Mouse (Mus musculus) forebrain, postnatal 0 days (tissue): ENCODE measurements around the gene Srrm1. TPM values are rescaled to one million over a fixed set of nuclear protein-coding genes. Genes with fewer than 3 reads are reported as not detected.
"Not testable (repeated sequence)": the region's sequence is repeated elsewhere in the genome, so short reads cannot be mapped to it uniquely, and the experiment has no call there.

Experiments
- ATAC-seq: fragments of 200-750 bp; cut with Nextera tagmentation; 2 replicates; pipeline ENCODE4 v1.8.0; 2017; ENCODE audit warnings: mild to moderate bottlenecking, moderate library complexity
- DNase-seq: peaks from one replicate; pipeline ENCODE4 v3.0.0-alpha.2; 2015
- H3K27ac ChIP-seq: fragments of 300-500 bp; sonication (generic); 2 replicates; pipeline ENCODE4 v1.5.1; 2014; ENCODE audit warnings: low read depth, mild to moderate bottlenecking, antibody characterized with exemption, low read length, moderate library complexity, mixed read lengths
- H3K27me3 ChIP-seq: fragments of 300-500 bp; sonication (generic); 2 replicates; pipeline ENCODE4 v1.6.1; 2014; ENCODE audit warnings: mild to moderate bottlenecking, low read length, mixed read lengths; ENCODE audit not compliant: insufficient read depth
- H3K36me3 ChIP-seq: fragments of 300-500 bp; sonication (generic); 2 replicates; pipeline ENCODE4 v1.6.1; 2014; ENCODE audit warnings: mild to moderate bottlenecking, moderate library complexity; ENCODE audit not compliant: insufficient read depth
- H3K4me1 ChIP-seq: fragments of 300-500 bp; sonication (generic); 2 replicates; pipeline ENCODE4 v1.6.1; 2014; ENCODE audit warnings: antibody characterized with exemption; ENCODE audit not compliant: insufficient read depth
- H3K4me2 ChIP-seq: fragments of 300-500 bp; sonication (generic); 2 replicates; pipeline ENCODE4 v1.6.1; 2014; ENCODE audit warnings: low read depth, mild to moderate bottlenecking, moderate library complexity
- H3K4me3 ChIP-seq: fragments of 300-500 bp; sonication (generic); 2 replicates; pipeline ENCODE4 v1.5.1; 2014; ENCODE audit warnings: low read depth, low read length, mixed read lengths
- H3K9ac ChIP-seq: fragments of 300-500 bp; sonication (generic); 2 replicates; pipeline ENCODE4 v1.6.1; 2014; ENCODE audit warnings: mild to moderate bottlenecking
- H3K9me3 ChIP-seq: fragments of 300-500 bp; sonication (generic); 2 replicates; pipeline ENCODE4 v1.6.1; 2016; ENCODE audit warnings: low read length
- CTCF ChIP-seq: sonication (generic); IDR thresholded peaks from 2 replicates; pipeline ENCODE4 v1.5.1; 2016; ENCODE audit warnings: antibody characterized with exemption, control low read depth, low read depth
- WGBS: fragments of 180-500 bp; shearing (Covaris S2); extraction: QIAGEN DNeasy Blood & Tissue Kit; methylation state at CpG from one replicate; pipeline ENCODE4 v1.1.7; 2014; 5-methylcytosine and 5-hydroxymethylcytosine counted together
- polyA plus RNA-seq: library from polyadenylated mRNA; unstranded; fragments of >200 nt; fragmentation: Nextera tagmentation; extraction: Ambion mirVana; gene quantifications from 2 replicates; pipeline ENCODE4 v1.2.1, GENCODE M21; 2015
- total RNA-seq: library from RNA; depleted of rRNA; stranded (reverse); fragments of >200 nt; gene quantifications from 2 replicates; pipeline ENCODE4 v1.2.3, GENCODE M21; 2014

Srrm1 gene
- total and polyA plus RNA-seq, 2 experiments from 2014 or later: 46.6 to 173 TPM

GRCm38 (mm10) chr4:135285436-135285835 is 67.7 kb downstream of the Srrm1 start:
- H3K9ac ChIP-seq: no peak overlapping the region
- no peak for TF ChIP-seq CTCF
- H3K4me2 ChIP-seq: no peak overlapping the region
- H3K4me3 ChIP-seq: no peak overlapping the region
- no peaks in the 10 kb centered on the region for H3K9me3 ChIP-seq
- no peaks in the 10 kb centered on the region for H3K4me1 ChIP-seq
- no peaks in the 10 kb centered on the region for H3K27me3 ChIP-seq
- DNase-seq (no peak), ATAC-seq (no peak)
- no peak overlapping the region for H3K27ac ChIP-seq
- 60% methylated on average over 8 of the region's 8 CpGs for WGBS
- no peaks in the 10 kb centered on the region for H3K36me3 ChIP-seq

DNA sequence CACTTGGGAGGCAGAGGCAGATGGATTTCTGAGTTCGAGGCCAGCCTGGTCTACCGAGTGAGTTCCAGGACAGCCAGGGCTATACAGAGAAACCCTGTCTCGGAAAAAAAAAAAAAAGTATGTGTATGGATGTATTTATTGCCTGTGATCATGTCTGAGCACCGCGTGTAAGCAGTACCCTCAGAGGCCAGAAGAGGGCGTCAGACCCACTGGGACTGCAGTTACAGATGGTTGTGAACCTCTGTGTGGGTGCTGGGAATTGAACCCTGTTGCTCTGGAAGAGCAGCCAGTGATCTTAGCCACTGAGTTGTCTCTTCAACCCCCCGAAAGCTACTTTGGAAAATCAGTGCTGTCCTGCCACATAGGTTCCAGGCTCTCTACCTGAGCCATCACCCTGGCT is 69.2 kb downstream of the Srrm1 start:
- H3K27me3 ChIP-seq: no peaks in the 10 kb centered on the region
- H3K36me3 ChIP-seq: no peaks in the 10 kb centered on the region
- no peak overlapping the region for H3K27ac ChIP-seq
- no peak for ATAC-seq
- no peak for DNase-seq
- 89% methylated on average over 7 of the region's 7 CpGs for WGBS
- H3K4me1 ChIP-seq: no peaks in the 10 kb centered on the region
- H3K4me3 ChIP-seq: no peak overlapping the region
- no peak for TF ChIP-seq CTCF
- H3K4me2 ChIP-seq: no peak overlapping the region
- H3K9ac ChIP-seq: no peak overlapping the region
- H3K9me3 ChIP-seq: no peaks in the 10 kb centered on the region

GRCm38 (mm10) chr4:135283417-135283816 is 69.7 kb downstream of the Srrm1 start:
- Histone ChIP-seq H3K4me3 (no peak overlapping the region), H3K9ac (no peak overlapping the region), H3K27me3 (no peaks in the 10 kb centered on the region), H3K4me1 (no peaks in the 10 kb centered on the region), H3K4me2 (no peak overlapping the region), H3K27ac (no peak overlapping the region), H3K36me3 (no peaks in the 10 kb centered on the region), H3K9me3 (no peaks in the 10 kb centered on the region)
- no peak for TF ChIP-seq CTCF
- no peak for DNase-seq
- ATAC-seq: no peak
- 71% methylated on average over 4 of the region's 4 CpGs for WGBS

DNA sequence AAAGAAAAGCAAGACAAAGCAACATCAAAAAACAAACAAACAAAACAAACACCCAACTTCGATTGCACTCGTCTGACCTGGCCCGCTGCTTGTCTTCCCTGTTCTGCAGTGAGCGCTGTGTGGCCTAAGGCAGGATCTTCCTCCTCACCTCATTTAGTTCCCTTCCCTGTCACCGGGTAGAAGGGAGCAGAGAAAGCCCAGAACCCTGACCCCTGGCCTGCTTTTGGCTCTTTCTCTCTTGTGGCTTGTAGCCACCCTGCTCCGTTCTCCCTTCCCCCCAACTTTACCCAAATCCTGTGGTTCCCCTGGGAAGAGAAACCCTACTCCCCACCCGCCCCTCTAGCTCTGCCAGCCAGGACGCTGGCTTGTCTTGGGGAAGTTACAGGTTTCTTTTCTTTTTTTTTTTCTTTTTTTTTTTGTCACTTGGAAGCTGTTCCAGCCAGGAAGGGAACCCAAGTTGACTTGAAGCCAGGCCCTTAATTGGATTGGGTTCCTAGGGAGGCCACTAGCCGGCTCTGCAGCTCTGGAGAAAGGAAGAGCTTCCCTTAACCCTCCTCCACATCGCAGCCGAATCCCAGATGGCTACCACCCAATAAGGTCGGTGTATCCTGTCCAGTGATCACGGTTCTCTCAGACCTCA is 70.3 kb downstream of the Srrm1 start:
- no peak for ATAC-seq

DNA sequence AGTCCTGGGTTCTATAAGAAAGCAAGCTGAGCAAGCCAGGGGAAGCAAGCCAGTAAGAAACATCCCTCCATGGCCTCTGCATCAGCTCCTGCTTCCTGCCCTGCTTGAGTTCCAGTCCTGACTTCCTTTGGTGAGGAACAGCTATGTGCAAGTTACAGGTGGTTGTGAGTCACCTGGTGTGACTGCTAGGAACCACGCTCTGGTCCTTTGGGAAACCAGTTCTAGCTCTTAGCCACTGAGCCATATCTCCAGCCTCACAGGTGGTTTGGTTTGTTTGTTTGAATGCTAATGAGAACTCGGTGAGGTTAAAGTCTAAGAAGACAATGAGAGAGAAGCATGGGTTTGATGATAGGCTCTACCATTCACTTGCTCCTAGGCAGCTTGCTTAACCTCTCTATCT is 73.1 kb downstream of the Srrm1 start:
- not testable (repeated sequence) for ATAC-seq
- 78% methylated on average over 2 of the region's 2 CpGs for WGBS

More for the DNA sequence above, 70.3 kb downstream of the Srrm1 start:
- H3K27me3 ChIP-seq: no peaks in the 10 kb centered on the region
- no peaks in the 10 kb centered on the region for H3K4me1 ChIP-seq
- DNase-seq: no peak
- no peaks in the 10 kb centered on the region for H3K36me3 ChIP-seq
- no peaks in the 10 kb centered on the region for H3K9me3 ChIP-seq
- H3K27ac ChIP-seq: no peak overlapping the region
- no peak overlapping the region for H3K9ac ChIP-seq
- no peak for TF ChIP-seq CTCF
- WGBS: 54% methylated on average over 13 of the region's 13 CpGs
- H3K4me2 ChIP-seq: no peak overlapping the region
- H3K4me3 ChIP-seq: no peak overlapping the region

DNA sequence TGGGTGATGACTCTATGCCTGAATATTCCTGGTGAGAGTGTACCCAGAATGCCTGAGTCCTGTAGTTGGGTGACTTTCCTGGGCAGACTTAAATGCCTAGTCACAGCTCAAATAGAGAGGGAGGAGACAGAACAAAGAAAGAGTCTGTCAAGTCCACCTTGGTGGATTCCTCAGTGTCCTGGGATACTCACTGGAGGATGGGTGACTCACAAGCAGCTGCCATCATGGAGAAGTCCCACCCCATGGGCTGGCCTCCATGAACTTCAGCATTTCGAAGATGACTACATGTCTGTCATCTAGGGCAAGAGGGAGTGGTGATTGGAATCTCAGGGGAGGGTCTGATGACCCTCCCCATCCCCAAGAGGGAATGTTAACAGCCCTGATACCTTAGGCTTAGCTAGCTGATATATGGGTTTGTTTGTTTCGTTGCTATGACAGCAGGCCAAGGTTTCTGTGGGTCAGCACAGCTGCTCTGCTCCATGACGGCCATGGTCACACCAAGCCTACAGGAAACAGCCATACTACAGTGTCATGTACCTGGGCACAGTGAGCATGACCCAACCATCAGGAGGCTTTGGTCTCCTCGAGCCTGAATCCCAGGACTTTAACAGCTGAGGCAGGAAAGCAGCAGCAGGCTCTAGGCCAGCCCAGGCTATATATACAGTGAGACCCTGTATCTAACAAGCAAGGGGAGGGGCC is 76.3 kb downstream of the Srrm1 start:
- no peak for ATAC-seq
- H3K27ac ChIP-seq: no peak overlapping the region
- WGBS: 76% methylated on average over 4 of the region's 4 CpGs
- no peak overlapping the region for H3K4me2 ChIP-seq
- no peaks in the 10 kb centered on the region for H3K36me3 ChIP-seq
- no peak for TF ChIP-seq CTCF
- no peak overlapping the region for H3K9ac ChIP-seq
- H3K4me3 ChIP-seq: no peak overlapping the region
- no peaks in the 10 kb centered on the region for H3K9me3 ChIP-seq
- no peaks in the 10 kb centered on the region for H3K4me1 ChIP-seq
- no peak for DNase-seq
- H3K27me3 ChIP-seq: no peaks in the 10 kb centered on the region

More for the DNA sequence above, 73.1 kb downstream of the Srrm1 start:
- H3K36me3 ChIP-seq, H3K4me3 ChIP-seq, H3K9me3 ChIP-seq, H3K9ac ChIP-seq, H3K4me2 ChIP-seq, H3K4me1 ChIP-seq, H3K27me3 ChIP-seq, H3K27ac ChIP-seq, DNase-seq: not testable (repeated sequence)

GRCm38 (mm10) chr4:135274761-135275160 is 78.4 kb downstream of the Srrm1 start:
- TF ChIP-seq CTCF: no peak
- Histone ChIP-seq H3K36me3 (no peaks in the 10 kb centered on the region), H3K4me3 (no peak overlapping the region), H3K27ac (no peak overlapping the region), H3K9me3 (no peaks in the 10 kb centered on the region), H3K4me2 (no peak overlapping the region), H3K4me1 (peaks cover 9% of the 10 kb centered on the region; the same call in 1 of the 2 replicates), H3K27me3 (no peaks in the 10 kb centered on the region), H3K9ac (no peak overlapping the region)
- ATAC-seq: no peak
- WGBS: 74% methylated on average over 7 of the region's 7 CpGs
- no peak for DNase-seq
